Mouse (Mus musculus): ENCODE data around the gene Gm45713. TPM values are rescaled to one million over a fixed set of nuclear protein-coding genes. Genes with fewer than 3 reads are reported as not detected.

The Gm45713 gene
- polyA plus RNA-seq, 1 experiment from 2014 or later = 0.60 TPM

DNA sequence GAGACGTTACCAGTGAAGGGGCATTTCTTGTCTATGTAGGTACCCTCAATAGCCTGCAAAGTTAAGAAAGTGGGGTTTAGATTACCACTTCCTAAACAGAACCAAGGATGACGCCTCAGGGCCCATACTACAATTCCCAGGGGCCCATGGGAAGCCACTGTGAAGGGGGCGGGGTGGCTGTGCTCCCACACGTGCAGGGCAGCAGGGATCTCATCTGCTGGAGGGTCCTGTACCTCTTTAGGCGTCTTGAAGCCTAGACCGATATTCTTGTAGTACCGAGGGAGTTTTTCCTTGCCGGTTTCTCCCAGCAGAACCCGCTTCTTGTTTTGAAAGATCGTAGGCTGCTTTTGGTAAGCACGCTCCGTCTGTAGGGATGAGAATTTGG is 12.9 kb downstream of the Gm45713 start:
- Histone ChIP-seq H3K4me2 (ENCODE audit: low read depth, low read length) (peak overlapping the region; percentile 74), H3K9me3 (ENCODE audit: control insufficient read depth, low read length) (no peaks in the 10 kb centered on the region), H3K4me1 (replicated peaks; ENCODE audit: control insufficient read depth, insufficient read depth, low read length) (peaks cover 45% of the 10 kb centered on the region), H3K4me3 (ENCODE audit: low read length) (peak overlapping the region; percentile 82), H3K27me3 (ENCODE audit: control insufficient read depth, insufficient read depth, low read depth, low read length) (no peaks in the 10 kb centered on the region), H3K36me3 (ENCODE audit: control insufficient read depth, insufficient read depth, low read length) (peaks cover 65% of the 10 kb centered on the region), H3K27ac (ENCODE audit: low read length) (peak overlapping the region; percentile 65), H3K9ac (ENCODE audit: low read length) (peak overlapping the region; percentile 95)
- ATAC-seq (ENCODE audit: low read depth) = no peak
- WGBS = 9% methylated on average over 12 of the region's 12 CpGs

DNA sequence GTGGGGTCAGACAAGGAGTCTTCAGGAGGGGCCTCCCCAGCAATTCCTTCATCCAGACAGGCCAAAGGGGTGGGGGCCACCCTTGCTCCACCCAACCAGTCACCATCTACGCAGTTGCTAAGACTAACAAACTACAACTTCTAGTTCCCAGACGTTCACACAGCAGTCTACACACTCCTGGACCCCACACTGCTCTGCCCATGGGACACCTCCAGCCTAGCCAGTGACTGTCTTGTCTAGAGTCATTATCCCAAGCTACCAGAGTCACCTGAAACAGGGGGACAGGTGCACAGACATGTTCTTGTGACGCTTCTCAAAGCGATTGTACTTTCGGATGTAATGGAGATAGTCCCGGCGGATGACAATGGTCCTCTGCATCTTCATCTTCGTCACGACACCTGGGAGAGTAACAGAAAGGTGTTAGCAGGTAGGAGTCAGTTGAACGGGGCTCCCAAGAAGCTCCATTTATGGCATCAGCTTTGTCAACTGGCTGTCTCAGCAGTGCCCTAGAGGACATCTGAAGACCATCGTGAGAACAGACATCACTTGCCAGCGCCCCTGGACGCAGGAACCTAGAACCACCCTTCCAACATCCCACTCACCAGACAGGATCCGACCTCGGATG is 13.4 kb downstream of the Gm45713 start:
- peak overlapping the region; percentile 82 for H3K4me3 ChIP-seq (ENCODE audit: low read length)
- peaks cover 65% of the 10 kb centered on the region for H3K36me3 ChIP-seq (ENCODE audit: control insufficient read depth, insufficient read depth, low read length)
- no peak overlapping the region for H3K27ac ChIP-seq (ENCODE audit: low read length)
- H3K9me3 ChIP-seq (ENCODE audit: control insufficient read depth, low read length) = no peaks in the 10 kb centered on the region
- peaks cover 45% of the 10 kb centered on the region for H3K4me1 ChIP-seq (replicated peaks; ENCODE audit: control insufficient read depth, insufficient read depth, low read length)
- peak overlapping the region; percentile 95 for H3K9ac ChIP-seq (ENCODE audit: low read length)
- H3K27me3 ChIP-seq (ENCODE audit: control insufficient read depth, insufficient read depth, low read depth, low read length) = no peaks in the 10 kb centered on the region
- H3K4me2 ChIP-seq (ENCODE audit: low read depth, low read length) = peak overlapping the region; percentile 74
- no peak for ATAC-seq (ENCODE audit: low read depth)
- WGBS = 65% methylated on average over 15 of the region's 15 CpGs

DNA sequence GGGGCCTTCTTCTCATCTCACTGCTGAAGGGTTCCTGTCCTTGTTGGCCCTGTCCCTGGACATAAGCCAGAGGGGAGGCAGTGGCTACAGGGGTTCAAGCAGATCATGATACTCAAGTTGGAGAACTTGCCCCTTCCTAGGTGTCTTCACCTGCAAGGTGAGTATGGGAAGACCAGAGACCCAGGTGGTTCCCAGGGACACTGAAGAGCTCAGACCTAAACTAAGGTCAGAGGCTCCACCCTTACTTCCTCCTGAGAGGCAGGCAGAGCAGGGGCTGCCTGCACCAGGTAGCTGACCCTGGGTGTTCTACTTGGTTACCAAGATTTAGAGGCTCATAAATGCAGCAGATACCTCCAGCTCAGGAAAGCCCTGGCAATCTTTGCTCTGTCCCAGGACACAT is 14.1 kb downstream of the Gm45713 start:
- H3K4me2 ChIP-seq (ENCODE audit: low read depth, low read length) = peak overlapping the region; percentile 30
- H3K4me3 ChIP-seq (ENCODE audit: low read length) = peak overlapping the region; percentile 14; the same call in 1 of the 2 replicates
- ATAC-seq (ENCODE audit: low read depth) = no peak
- H3K36me3 ChIP-seq (ENCODE audit: control insufficient read depth, insufficient read depth, low read length) = peaks cover 61% of the 10 kb centered on the region
- H3K9me3 ChIP-seq (ENCODE audit: control insufficient read depth, low read length) = no peaks in the 10 kb centered on the region
- H3K4me1 ChIP-seq (replicated peaks; ENCODE audit: control insufficient read depth, insufficient read depth, low read length) = peaks cover 40% of the 10 kb centered on the region
- H3K9ac ChIP-seq (ENCODE audit: low read length) = no peak overlapping the region; the same call in 1 of the 2 replicates
- H3K27me3 ChIP-seq (ENCODE audit: control insufficient read depth, insufficient read depth, low read depth, low read length) = no peaks in the 10 kb centered on the region
- peak overlapping the region; percentile 70 for H3K27ac ChIP-seq (ENCODE audit: low read length)

DNA sequence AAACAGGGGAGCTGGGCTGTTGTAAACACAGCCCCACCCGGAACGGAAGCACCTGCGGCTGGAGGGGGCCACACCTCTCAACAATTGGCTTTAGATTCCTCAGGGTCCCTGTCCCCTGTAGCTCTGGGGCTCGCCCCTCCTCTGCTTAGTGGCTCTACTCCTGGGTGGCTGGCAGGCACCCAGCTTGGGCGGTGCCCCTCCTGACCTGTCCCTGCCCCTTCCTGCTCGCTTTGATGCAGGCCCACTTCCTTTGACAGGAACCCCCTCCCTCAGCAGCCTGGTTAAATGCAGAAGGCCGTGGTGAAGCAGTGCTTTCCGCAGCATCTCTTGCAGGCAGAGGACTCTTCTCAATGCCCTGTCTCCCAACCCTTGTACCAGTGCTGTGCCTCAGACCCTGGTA is 14.6 kb downstream of the Gm45713 start:
- ATAC-seq (ENCODE audit: low read depth) = no peak
- Histone ChIP-seq H3K4me2 (ENCODE audit: low read depth, low read length) (peak overlapping the region; percentile 30), H3K36me3 (ENCODE audit: control insufficient read depth, insufficient read depth, low read length) (peaks cover 56% of the 10 kb centered on the region), H3K27ac (ENCODE audit: low read length) (peak overlapping the region; percentile 70), H3K9ac (ENCODE audit: low read length) (peak overlapping the region; percentile 1; the same call in 1 of the 2 replicates), H3K4me3 (ENCODE audit: low read length) (peak overlapping the region; percentile 14; the same call in 1 of the 2 replicates), H3K4me1 (replicated peaks; ENCODE audit: control insufficient read depth, insufficient read depth, low read length) (peaks cover 36% of the 10 kb centered on the region), H3K9me3 (ENCODE audit: control insufficient read depth, low read length) (no peaks in the 10 kb centered on the region), H3K27me3 (ENCODE audit: control insufficient read depth, insufficient read depth, low read depth, low read length) (no peaks in the 10 kb centered on the region)
- WGBS = 40% methylated on average over 8 of the region's 8 CpGs

- Histone ChIP-seq H3K4me2 (ENCODE audit: low read depth, low read length) (no peak overlapping the region), H3K36me3 (ENCODE audit: control insufficient read depth, insufficient read depth, low read length) (peaks cover 42% of the 10 kb centered on the region), H3K9me3 (ENCODE audit: control insufficient read depth, low read length) (no peaks in the 10 kb centered on the region), H3K4me3 (ENCODE audit: low read length) (no peak overlapping the region), H3K9ac (ENCODE audit: low read length) (no peak overlapping the region), H3K27ac (ENCODE audit: low read length) (no peak overlapping the region), H3K4me1 (replicated peaks; ENCODE audit: control insufficient read depth, insufficient read depth, low read length) (peaks cover 25% of the 10 kb centered on the region), H3K27me3 (ENCODE audit: control insufficient read depth, insufficient read depth, low read depth, low read length) (no peaks in the 10 kb centered on the region)
- no peak for ATAC-seq (ENCODE audit: low read depth)
- 70% methylated on average over 5 of the region's 5 CpGs for WGBS
These were observed 16.0 kb downstream of the Gm45713 start for GRCm38 (mm10) chr7:45119780-45120709.

DNA sequence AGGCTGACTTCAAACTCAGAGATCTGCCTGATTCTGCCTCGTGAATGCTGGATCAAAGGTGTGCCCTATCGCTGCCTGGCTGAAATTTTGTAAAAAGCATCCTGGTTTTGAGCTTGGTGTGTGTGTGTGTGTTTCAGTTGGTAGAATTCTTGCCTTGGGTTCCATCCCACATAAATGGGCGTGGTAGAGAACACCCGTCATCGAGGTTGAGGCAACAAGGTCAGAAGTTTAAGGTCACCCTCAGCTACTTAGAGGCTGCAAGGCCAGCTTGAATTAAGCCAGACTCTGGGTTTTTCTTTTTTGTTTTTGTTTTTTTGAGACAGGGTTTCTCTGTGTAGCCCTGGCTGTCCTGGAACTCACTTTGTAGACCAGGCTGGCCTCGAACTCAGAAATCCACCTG is 17.7 kb downstream of the Gm45713 start:
- Histone ChIP-seq H3K4me2 (ENCODE audit: low read depth, low read length) (no peak overlapping the region), H3K4me3 (ENCODE audit: low read length) (no peak overlapping the region), H3K36me3 (ENCODE audit: control insufficient read depth, insufficient read depth, low read length) (peaks cover 39% of the 10 kb centered on the region), H3K9ac (ENCODE audit: low read length) (no peak overlapping the region), H3K27ac (ENCODE audit: low read length) (no peak overlapping the region), H3K9me3 (ENCODE audit: control insufficient read depth, low read length) (no peaks in the 10 kb centered on the region), H3K4me1 (replicated peaks; ENCODE audit: control insufficient read depth, insufficient read depth, low read length) (peaks cover 21% of the 10 kb centered on the region), H3K27me3 (ENCODE audit: control insufficient read depth, insufficient read depth, low read depth, low read length) (no peaks in the 10 kb centered on the region)
- no peak for ATAC-seq (ENCODE audit: low read depth)
- WGBS = 81% methylated on average over 6 of the region's 6 CpGs

GRCm38 (mm10) chr7:45117566-45117965 is 18.5 kb downstream of the Gm45713 start:
- peaks cover 33% of the 10 kb centered on the region for H3K36me3 ChIP-seq (ENCODE audit: control insufficient read depth, insufficient read depth, low read length)
- no peaks in the 10 kb centered on the region for H3K27me3 ChIP-seq (ENCODE audit: control insufficient read depth, insufficient read depth, low read depth, low read length)
- H3K4me2 ChIP-seq (ENCODE audit: low read depth, low read length) = no peak overlapping the region
- H3K9ac ChIP-seq (ENCODE audit: low read length) = no peak overlapping the region
- no peak for ATAC-seq (ENCODE audit: low read depth)
- peaks cover 14% of the 10 kb centered on the region for H3K4me1 ChIP-seq (replicated peaks; ENCODE audit: control insufficient read depth, insufficient read depth, low read length)
- no peaks in the 10 kb centered on the region for H3K9me3 ChIP-seq (ENCODE audit: control insufficient read depth, low read length)
- WGBS = 74% methylated on average over 8 of the region's 8 CpGs
- no peak overlapping the region for H3K27ac ChIP-seq (ENCODE audit: low read length)
- H3K4me3 ChIP-seq (ENCODE audit: low read length) = no peak overlapping the region

GRCm38 (mm10) chr7:45113476-45113875 is 22.6 kb downstream of the Gm45713 start:
- no peak for ATAC-seq (ENCODE audit: low read depth)
- H3K9ac ChIP-seq (ENCODE audit: low read length) = no peak overlapping the region
- no peaks in the 10 kb centered on the region for H3K36me3 ChIP-seq (ENCODE audit: control insufficient read depth, insufficient read depth, low read length)
- WGBS = 65% methylated on average over 2 of the region's 2 CpGs
- H3K4me1 ChIP-seq (replicated peaks; ENCODE audit: control insufficient read depth, insufficient read depth, low read length) = no peaks in the 10 kb centered on the region
- no peak overlapping the region for H3K4me3 ChIP-seq (ENCODE audit: low read length)
- H3K9me3 ChIP-seq (ENCODE audit: control insufficient read depth, low read length) = no peaks in the 10 kb centered on the region
- H3K27me3 ChIP-seq (ENCODE audit: control insufficient read depth, insufficient read depth, low read depth, low read length) = no peaks in the 10 kb centered on the region
- H3K27ac ChIP-seq (ENCODE audit: low read length) = no peak overlapping the region
- no peak overlapping the region for H3K4me2 ChIP-seq (ENCODE audit: low read depth, low read length)

GRCm38 (mm10) chr7:45112529-45112928 is 23.5 kb downstream of the Gm45713 start:
- no peaks in the 10 kb centered on the region for H3K27me3 ChIP-seq (ENCODE audit: control insufficient read depth, insufficient read depth, low read depth, low read length)

More at GRCm38 (mm10) chr7:45112529-45112928, 23.5 kb downstream of the Gm45713 start:
- H3K27ac ChIP-seq (ENCODE audit: low read length) = no peak overlapping the region
- H3K4me2 ChIP-seq (ENCODE audit: low read depth, low read length) = no peak overlapping the region
- no peaks in the 10 kb centered on the region for H3K9me3 ChIP-seq (ENCODE audit: control insufficient read depth, low read length)
- H3K9ac ChIP-seq (ENCODE audit: low read length) = no peak overlapping the region
- H3K36me3 ChIP-seq (ENCODE audit: control insufficient read depth, insufficient read depth, low read length) = no peaks in the 10 kb centered on the region
- ATAC-seq (ENCODE audit: low read depth) = no peak
- H3K4me3 ChIP-seq (ENCODE audit: low read length) = no peak overlapping the region
- 36% methylated on average over 3 of the region's 3 CpGs for WGBS
- H3K4me1 ChIP-seq (replicated peaks; ENCODE audit: control insufficient read depth, insufficient read depth, low read length) = no peaks in the 10 kb centered on the region

All from lung, embryonic 16.5 days (tissue).